Mouse (Mus musculus): Measurements from ENCODE around the gene Zfand3. TPM values are rescaled to one million over a fixed set of nuclear protein-coding genes. Genes with fewer than 3 reads are reported as not detected.

Zfand3 gene
- polyA plus RNA-seq, 1 experiment from 2014 or later, result 50.6 TPM

DNA sequence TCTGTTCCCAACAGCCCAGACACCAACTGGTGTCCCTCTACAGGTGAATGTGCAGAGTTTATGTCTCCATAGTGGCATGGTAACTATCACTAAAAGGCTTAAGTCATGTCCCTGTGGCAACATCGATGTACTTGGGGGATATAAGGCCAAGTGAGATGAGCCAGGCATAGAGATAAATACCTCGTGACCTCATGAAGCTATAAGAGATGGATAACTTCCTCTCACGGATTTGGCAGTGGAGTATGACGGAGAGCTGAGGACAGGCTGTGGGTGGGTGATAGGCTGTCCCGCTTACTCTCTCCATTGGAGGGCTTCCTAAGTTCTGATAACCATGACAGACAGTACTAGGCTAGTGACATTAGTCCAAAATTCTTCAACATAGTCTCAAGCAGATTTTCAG, 208.8 kb downstream of the Zfand3 start:
- Histone ChIP-seq H3K36me3 (replicated peaks; ENCODE audit: control insufficient read depth, insufficient read depth, low read depth, low read length) (no peaks in the 10 kb centered on the region; the same call in 1 of the 2 replicates), H3K4me3 (ENCODE audit: low read depth, low read length) (no peak overlapping the region), H3K9ac (replicated peaks; ENCODE audit: low read length) (no peak overlapping the region), H3K27me3 (ENCODE audit: control insufficient read depth, insufficient read depth, low read length) (no peaks in the 10 kb centered on the region), H3K4me1 (ENCODE audit: control insufficient read depth, insufficient read depth, low read length) (no peaks in the 10 kb centered on the region), H3K27ac (replicated peaks; ENCODE audit: low read depth, low read length) (no peak overlapping the region), H3K4me2 (ENCODE audit: low read depth, low read length) (no peak overlapping the region), H3K9me3 (replicated peaks; ENCODE audit: control insufficient read depth, low read length) (no peaks in the 10 kb centered on the region)
- ATAC-seq (replicated peaks; ENCODE audit: insufficient number of reproducible peaks, low FRiP score, low TSS enrichment, low read depth), result no peak
- DNase-seq (ENCODE audit: low spot score), result no peak
- WGBS, result 86% methylated on average over 5 of the region's 5 CpGs

DNA sequence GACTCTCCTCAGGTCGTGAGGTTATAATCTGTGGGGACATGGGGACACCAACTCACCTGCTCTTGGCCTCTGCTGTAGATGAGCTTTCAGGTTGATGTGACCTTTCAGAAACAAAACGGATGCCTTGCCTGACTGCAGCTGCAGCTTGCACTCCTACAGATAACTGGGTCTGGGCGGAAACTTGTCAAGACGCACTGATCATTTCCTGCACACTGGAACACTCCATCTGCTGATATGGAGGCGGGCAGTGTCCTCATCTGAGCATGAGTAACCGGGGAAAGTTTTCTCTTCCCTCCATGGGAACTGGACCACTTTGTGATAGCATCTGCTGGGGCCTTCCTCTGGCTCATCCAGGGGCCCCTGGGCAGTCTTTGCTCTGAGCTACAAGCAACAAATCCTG, 209.9 kb downstream of the Zfand3 start:
- H3K4me1 ChIP-seq (ENCODE audit: control insufficient read depth, insufficient read depth, low read length), result no peaks in the 10 kb centered on the region
- H3K27me3 ChIP-seq (ENCODE audit: control insufficient read depth, insufficient read depth, low read length), result no peaks in the 10 kb centered on the region
- H3K9ac ChIP-seq (replicated peaks; ENCODE audit: low read length), result no peak overlapping the region
- H3K27ac ChIP-seq (replicated peaks; ENCODE audit: low read depth, low read length), result no peak overlapping the region
- 78% methylated on average over 6 of the region's 6 CpGs for WGBS
- no peak for ATAC-seq (replicated peaks; ENCODE audit: insufficient number of reproducible peaks, low FRiP score, low TSS enrichment, low read depth)
- H3K4me2 ChIP-seq (ENCODE audit: low read depth, low read length), result no peak overlapping the region
- no peak for DNase-seq (ENCODE audit: low spot score)
- H3K9me3 ChIP-seq (replicated peaks; ENCODE audit: control insufficient read depth, low read length), result no peaks in the 10 kb centered on the region
- no peaks in the 10 kb centered on the region; the same call in 1 of the 2 replicates for H3K36me3 ChIP-seq (replicated peaks; ENCODE audit: control insufficient read depth, insufficient read depth, low read depth, low read length)
- no peak overlapping the region for H3K4me3 ChIP-seq (ENCODE audit: low read depth, low read length)

DNA sequence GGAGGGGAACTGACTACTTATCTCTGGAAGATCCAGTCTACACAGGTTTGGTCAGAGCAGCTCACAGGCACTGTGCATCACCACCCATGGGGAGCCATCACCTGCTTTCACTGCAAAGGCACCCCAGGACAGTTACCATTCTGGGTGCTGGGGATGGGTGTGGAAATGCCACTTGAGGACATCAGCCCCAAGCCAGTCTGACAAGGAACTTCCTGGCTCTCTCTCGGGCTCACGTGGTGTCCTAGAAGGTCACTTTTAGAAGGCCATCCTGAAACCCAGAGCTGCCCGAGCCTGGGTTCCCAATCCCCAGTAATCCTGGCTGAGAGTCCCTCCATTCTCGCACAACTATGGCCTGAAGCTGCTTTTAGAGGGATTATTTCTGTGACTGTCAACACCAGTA, 211.2 kb downstream of the Zfand3 start:
- Histone ChIP-seq H3K36me3 (replicated peaks; ENCODE audit: control insufficient read depth, insufficient read depth, low read depth, low read length) (no peaks in the 10 kb centered on the region; the same call in 1 of the 2 replicates), H3K27ac (replicated peaks; ENCODE audit: low read depth, low read length) (no peak overlapping the region)
- 69% methylated on average over 4 of the region's 4 CpGs for WGBS

DNA sequence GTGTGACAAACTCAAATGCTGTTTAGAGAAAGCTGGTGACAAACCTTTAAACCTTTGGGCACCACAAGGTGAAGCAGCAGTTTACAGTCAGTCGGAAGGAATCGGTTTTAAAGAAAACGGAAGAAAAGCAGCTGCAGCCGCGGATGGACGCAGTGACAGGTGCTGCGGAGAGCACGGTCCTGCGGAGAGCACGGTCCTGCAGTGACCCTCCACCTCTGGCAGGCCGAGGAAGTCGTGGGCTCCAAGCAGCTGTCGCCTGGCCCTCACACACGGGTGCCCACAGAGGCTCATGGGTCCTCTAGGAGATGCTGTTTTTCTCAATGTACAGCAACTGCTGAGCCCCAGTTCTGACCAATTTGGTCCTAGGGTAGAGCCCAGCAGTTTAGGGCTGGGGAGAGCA, 217.1 kb downstream of the Zfand3 start:
- WGBS, result 75% methylated on average over 14 of the region's 14 CpGs
- Histone ChIP-seq H3K4me2 (ENCODE audit: low read depth, low read length) (no peak overlapping the region), H3K27me3 (ENCODE audit: control insufficient read depth, insufficient read depth, low read length) (no peaks in the 10 kb centered on the region), H3K9ac (replicated peaks; ENCODE audit: low read length) (no peak overlapping the region), H3K4me3 (ENCODE audit: low read depth, low read length) (no peak overlapping the region), H3K4me1 (ENCODE audit: control insufficient read depth, insufficient read depth, low read length) (no peaks in the 10 kb centered on the region), H3K27ac (replicated peaks; ENCODE audit: low read depth, low read length) (no peak overlapping the region), H3K36me3 (replicated peaks; ENCODE audit: control insufficient read depth, insufficient read depth, low read depth, low read length) (no peaks in the 10 kb centered on the region), H3K9me3 (replicated peaks; ENCODE audit: control insufficient read depth, low read length) (no peaks in the 10 kb centered on the region)
- ATAC-seq (replicated peaks; ENCODE audit: insufficient number of reproducible peaks, low FRiP score, low TSS enrichment, low read depth) (no peak), DNase-seq (ENCODE audit: low spot score) (no peak)

More for the DNA sequence above, 211.2 kb downstream of the Zfand3 start:
- ATAC-seq (replicated peaks; ENCODE audit: insufficient number of reproducible peaks, low FRiP score, low TSS enrichment, low read depth) (no peak), DNase-seq (ENCODE audit: low spot score) (no peak)
- Histone ChIP-seq H3K4me3 (ENCODE audit: low read depth, low read length) (no peak overlapping the region), H3K27me3 (ENCODE audit: control insufficient read depth, insufficient read depth, low read length) (no peaks in the 10 kb centered on the region), H3K9me3 (replicated peaks; ENCODE audit: control insufficient read depth, low read length) (no peaks in the 10 kb centered on the region), H3K4me1 (ENCODE audit: control insufficient read depth, insufficient read depth, low read length) (no peaks in the 10 kb centered on the region), H3K4me2 (ENCODE audit: low read depth, low read length) (no peak overlapping the region), H3K9ac (replicated peaks; ENCODE audit: low read length) (no peak overlapping the region)

DNA sequence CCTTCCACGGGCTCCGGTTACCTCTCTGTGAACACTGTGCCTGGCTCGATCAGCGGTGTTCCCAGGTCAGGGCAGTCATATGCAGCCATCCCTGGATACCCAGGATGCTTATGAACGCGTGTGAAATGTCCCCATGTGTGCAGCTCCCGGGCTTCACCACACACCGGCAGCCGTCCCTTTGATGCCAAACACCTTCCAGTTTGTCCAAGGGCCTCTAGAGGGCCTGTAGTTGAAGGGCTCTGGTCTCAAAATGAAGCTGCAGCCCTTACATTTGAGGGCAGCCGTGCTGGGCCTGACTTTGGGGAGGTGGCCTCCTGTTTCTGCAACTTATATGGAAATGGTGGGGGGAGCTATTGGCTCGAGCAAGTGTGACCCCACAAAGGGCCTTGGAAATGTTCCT, 217.8 kb downstream of the Zfand3 start:
- no peak overlapping the region for H3K27ac ChIP-seq (replicated peaks; ENCODE audit: low read depth, low read length)
- DNase-seq (ENCODE audit: low spot score), result no peak
- no peak for ATAC-seq (replicated peaks; ENCODE audit: insufficient number of reproducible peaks, low FRiP score, low TSS enrichment, low read depth)

DNA sequence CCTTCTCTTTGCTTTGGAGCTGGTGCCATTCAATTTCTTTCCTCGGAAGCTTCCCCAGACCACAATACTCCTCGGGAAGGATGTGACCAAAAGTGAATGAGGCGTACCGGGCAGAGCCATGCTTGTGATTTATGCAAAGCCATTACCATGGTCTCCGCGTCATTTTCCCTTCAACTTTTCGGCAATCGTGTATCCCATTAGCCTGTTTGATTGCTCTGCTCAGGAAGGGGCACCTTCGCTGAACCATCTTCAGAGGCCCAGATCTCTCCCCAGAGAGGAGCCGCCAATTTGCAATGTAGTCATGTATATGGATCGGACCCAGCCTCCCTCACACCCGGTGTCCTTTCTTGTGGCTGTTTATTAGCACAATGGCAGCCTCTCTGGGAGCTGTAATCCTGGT, 218.3 kb downstream of the Zfand3 start:
- Histone ChIP-seq H3K4me2 (ENCODE audit: low read depth, low read length) (no peak overlapping the region), H3K36me3 (replicated peaks; ENCODE audit: control insufficient read depth, insufficient read depth, low read depth, low read length) (no peaks in the 10 kb centered on the region), H3K4me3 (ENCODE audit: low read depth, low read length) (no peak overlapping the region), H3K27ac (replicated peaks; ENCODE audit: low read depth, low read length) (no peak overlapping the region), H3K9me3 (replicated peaks; ENCODE audit: control insufficient read depth, low read length) (no peaks in the 10 kb centered on the region), H3K27me3 (ENCODE audit: control insufficient read depth, insufficient read depth, low read length) (no peaks in the 10 kb centered on the region), H3K4me1 (ENCODE audit: control insufficient read depth, insufficient read depth, low read length) (no peaks in the 10 kb centered on the region), H3K9ac (replicated peaks; ENCODE audit: low read length) (no peak overlapping the region)
- WGBS, result 80% methylated on average over 12 of the region's 12 CpGs
- ATAC-seq (replicated peaks; ENCODE audit: insufficient number of reproducible peaks, low FRiP score, low TSS enrichment, low read depth), result no peak
- no peak for DNase-seq (ENCODE audit: low spot score)

More for the DNA sequence above, 217.8 kb downstream of the Zfand3 start:
- Histone ChIP-seq H3K9me3 (replicated peaks; ENCODE audit: control insufficient read depth, low read length) (no peaks in the 10 kb centered on the region), H3K27me3 (ENCODE audit: control insufficient read depth, insufficient read depth, low read length) (no peaks in the 10 kb centered on the region), H3K4me2 (ENCODE audit: low read depth, low read length) (no peak overlapping the region), H3K36me3 (replicated peaks; ENCODE audit: control insufficient read depth, insufficient read depth, low read depth, low read length) (no peaks in the 10 kb centered on the region), H3K4me1 (ENCODE audit: control insufficient read depth, insufficient read depth, low read length) (no peaks in the 10 kb centered on the region), H3K4me3 (ENCODE audit: low read depth, low read length) (no peak overlapping the region), H3K9ac (replicated peaks; ENCODE audit: low read length) (no peak overlapping the region)
- 80% methylated on average over 11 of the region's 11 CpGs for WGBS

DNA sequence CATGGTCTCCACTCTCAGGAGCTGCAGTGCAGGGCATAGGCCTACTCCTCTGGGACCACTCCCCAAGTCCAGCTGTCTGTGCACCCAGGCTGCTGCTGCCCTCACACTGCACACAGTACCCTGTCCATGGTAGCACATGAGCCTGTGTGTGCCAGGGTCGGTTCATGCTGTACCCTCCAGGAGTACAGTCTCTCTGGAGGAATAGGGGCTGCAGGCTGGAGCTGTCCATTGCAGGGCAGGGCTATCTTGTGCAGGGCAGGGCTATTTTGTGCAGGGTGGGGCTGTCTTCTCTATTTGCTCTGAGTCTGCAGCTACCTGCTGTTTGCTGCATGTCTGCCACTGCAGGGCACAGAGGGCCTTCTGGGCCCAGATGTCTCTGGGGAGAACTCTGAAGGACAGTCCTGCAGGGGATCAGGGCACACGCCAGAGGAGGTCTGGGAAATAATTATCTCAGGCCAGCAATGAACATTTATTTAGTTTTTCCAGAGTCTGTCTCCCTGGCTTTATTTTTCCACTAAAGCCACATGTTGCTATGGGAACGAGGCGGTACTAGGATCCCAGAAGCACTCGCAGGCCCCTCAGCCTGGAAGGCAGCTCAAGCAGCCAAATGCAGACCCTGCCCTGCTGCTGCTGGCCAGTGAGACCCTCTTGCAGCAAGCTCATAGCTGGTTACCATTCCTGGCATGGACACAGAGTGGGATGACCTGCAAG, 220.7 kb downstream of the Zfand3 start:
- no peaks in the 10 kb centered on the region for H3K36me3 ChIP-seq (replicated peaks; ENCODE audit: control insufficient read depth, insufficient read depth, low read depth, low read length)
- no peak overlapping the region for H3K4me3 ChIP-seq (ENCODE audit: low read depth, low read length)
- H3K27me3 ChIP-seq (ENCODE audit: control insufficient read depth, insufficient read depth, low read length), result no peaks in the 10 kb centered on the region
- H3K4me2 ChIP-seq (ENCODE audit: low read depth, low read length), result no peak overlapping the region
- WGBS, result 48% methylated on average over 5 of the region's 5 CpGs
- DNase-seq (ENCODE audit: low spot score) (peak; percentile 51), ATAC-seq (replicated peaks; ENCODE audit: insufficient number of reproducible peaks, low FRiP score, low TSS enrichment, low read depth) (no peak)
- H3K9me3 ChIP-seq (replicated peaks; ENCODE audit: control insufficient read depth, low read length), result no peaks in the 10 kb centered on the region
- no peak overlapping the region for H3K9ac ChIP-seq (replicated peaks; ENCODE audit: low read length)
- H3K27ac ChIP-seq (replicated peaks; ENCODE audit: low read depth, low read length), result no peak overlapping the region
- no peaks in the 10 kb centered on the region for H3K4me1 ChIP-seq (ENCODE audit: control insufficient read depth, insufficient read depth, low read length)

DNA sequence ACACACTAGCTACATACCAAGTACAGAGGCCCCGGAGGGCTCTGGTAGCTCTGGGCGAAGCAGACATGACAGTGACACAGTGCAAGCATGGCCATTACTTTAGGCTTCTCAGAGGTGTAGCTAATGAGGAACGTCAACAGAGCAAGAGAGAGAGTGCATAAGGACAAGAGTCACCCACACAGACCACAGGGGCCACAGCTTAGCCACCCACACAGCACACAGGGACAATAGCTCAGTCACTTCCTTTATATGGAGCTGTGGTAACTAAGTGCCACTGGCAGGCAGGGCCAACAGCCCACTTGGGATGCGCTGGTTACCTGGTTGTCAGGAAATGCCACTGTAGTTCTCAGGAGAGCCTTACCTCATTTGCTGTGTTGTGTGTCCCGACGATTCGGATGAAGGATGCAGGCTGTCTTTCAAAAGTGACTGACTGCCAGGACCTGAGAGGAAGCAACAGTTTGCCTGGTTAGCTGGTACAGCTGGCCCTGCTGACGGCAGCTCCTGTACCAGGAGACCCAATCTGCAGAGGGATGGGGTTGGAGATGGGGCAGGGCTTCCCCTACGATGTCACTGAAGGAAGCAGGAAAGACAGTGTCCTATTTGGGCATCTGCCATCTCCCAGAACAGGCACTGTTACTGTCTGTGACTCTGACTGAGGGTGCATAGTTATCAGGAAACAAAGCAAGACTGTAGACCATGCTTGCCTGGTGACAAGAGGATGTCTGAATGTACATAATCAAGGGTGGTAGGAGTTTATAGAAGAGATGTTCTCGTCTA, 224.1 kb downstream of the Zfand3 start:
- ATAC-seq (replicated peaks; ENCODE audit: insufficient number of reproducible peaks, low FRiP score, low TSS enrichment, low read depth) (no peak), DNase-seq (ENCODE audit: low spot score) (no peak)
- H3K4me3 ChIP-seq (ENCODE audit: low read depth, low read length), result no peak overlapping the region
- H3K4me2 ChIP-seq (ENCODE audit: low read depth, low read length), result no peak overlapping the region
- H3K27me3 ChIP-seq (ENCODE audit: control insufficient read depth, insufficient read depth, low read length), result no peaks in the 10 kb centered on the region
- H3K36me3 ChIP-seq (replicated peaks; ENCODE audit: control insufficient read depth, insufficient read depth, low read depth, low read length), result no peaks in the 10 kb centered on the region
- no peaks in the 10 kb centered on the region for H3K9me3 ChIP-seq (replicated peaks; ENCODE audit: control insufficient read depth, low read length)
- 86% methylated on average over 10 of the region's 10 CpGs for WGBS
- H3K27ac ChIP-seq (replicated peaks; ENCODE audit: low read depth, low read length), result no peak overlapping the region
- no peak overlapping the region for H3K9ac ChIP-seq (replicated peaks; ENCODE audit: low read length)
- no peaks in the 10 kb centered on the region for H3K4me1 ChIP-seq (ENCODE audit: control insufficient read depth, insufficient read depth, low read length)
